Mouse (Mus musculus) gastrocnemius, adult 2 months (tissue): ENCODE measurements at regions not wholly inside any gene's neighbourhood (a gene's known extent, or its start where the extent isn't known, plus 50 kb on each side); places are given as distances from the start of the nearest gene placed in this dataset.
A peak's percentile ranks its signal among the peaks of the same experiment; 100 is the strongest.
"Not testable (repeated sequence)": the region's sequence is repeated elsewhere in the genome, so short reads cannot be mapped to it uniquely, and the experiment has no call there.

Experiments
- DNase-seq: peaks from one replicate; pipeline ENCODE4 v3.0.0; 2022
- H3K27ac ChIP-seq: fragments of 200-600 bp; 2 replicates; pipeline ENCODE4 v1.8.1; 2022; ENCODE audit warnings: mild to moderate bottlenecking
- H3K4me3 ChIP-seq: fragments of 200-600 bp; 2 replicates; pipeline ENCODE4 v1.8.1; 2022; ENCODE audit warnings: mild to moderate bottlenecking, moderate library complexity
- CTCF ChIP-seq: fragments of 200-600 bp; IDR thresholded peaks from 2 replicates; pipeline ENCODE4 v1.8.1; 2022; ENCODE audit warnings: antibody characterized with exemption, mild to moderate bottlenecking, moderate library complexity
- intact Hi-C: fragments of 180-260 bp; cut with DNase I; formaldehyde crosslinking; loops from one replicate; pipeline ENCODE4 v1.15.1; 2025

- H3K27ac ChIP-seq, H3K4me3 ChIP-seq, DNase-seq: not testable (repeated sequence)
- intact Hi-C loops: loop anchor here (5.0 kb wide), 1 partner anchor 498 kb away; no protein-coding TSS in a partner anchor
- peak; percentile 39; the same call in 1 of the 2 replicates for TF ChIP-seq CTCF
These were observed 345.9 kb downstream of the Nrcam start for GRCm38 (mm10) chr12:44674541-44674940.

GRCm38 (mm10) chr12:44675003-44675402, 346.3 kb downstream of the Nrcam start:
- intact Hi-C loops: no loop called here
- DNase-seq: no peak
- Histone ChIP-seq H3K4me3 (no peak overlapping the region), H3K27ac (no peak overlapping the region)
- no peak for TF ChIP-seq CTCF
